Mouse (Mus musculus): ENCODE measurements around the gene Mtus2. TPM values are rescaled to one million over a fixed set of nuclear protein-coding genes. Genes with fewer than 3 reads are reported as not detected.
"Not testable (repeated sequence)": the region's sequence is repeated elsewhere in the genome, so short reads cannot be mapped to it uniquely, and the experiment has no call there.

The Mtus2 gene
- polyA plus RNA-seq, 1 experiment from 2014 or later: 11.0 TPM

DNA sequence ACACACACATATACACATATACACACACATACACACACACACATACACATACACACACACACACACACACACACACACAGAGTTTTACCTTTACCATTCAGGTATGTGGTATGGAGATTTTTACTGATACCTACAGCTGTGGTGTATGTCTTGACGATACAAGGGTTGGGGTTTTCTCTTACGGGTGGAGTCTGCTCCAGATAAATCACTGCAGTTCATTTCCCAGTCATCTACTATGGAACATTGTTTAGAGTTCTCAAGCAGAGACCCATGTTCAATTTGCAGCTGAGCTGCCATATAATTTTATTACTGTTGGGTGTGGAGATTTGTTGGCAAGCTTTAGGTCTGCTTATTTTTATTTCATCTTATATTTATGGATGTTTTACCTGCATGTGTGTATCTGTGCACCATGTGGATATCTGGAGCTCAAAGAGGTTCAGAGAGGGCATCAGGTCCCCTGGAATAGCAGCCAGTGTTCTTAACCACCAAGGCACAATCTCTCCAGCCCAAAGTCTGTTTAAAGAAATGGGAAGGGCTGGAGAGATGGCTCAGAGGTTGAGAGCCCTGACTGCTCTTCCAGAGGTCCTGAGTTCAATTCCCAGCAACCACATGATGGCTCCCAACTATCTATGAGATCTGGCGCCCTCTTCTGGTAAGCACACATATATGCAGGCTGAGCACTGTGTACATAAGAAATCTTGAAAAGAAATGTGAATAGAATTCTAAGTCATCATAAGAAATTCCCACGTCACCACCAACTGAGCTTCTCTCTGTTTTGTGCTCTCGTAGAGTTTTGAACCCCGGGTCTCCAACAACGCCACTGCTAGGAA, 28.2 kb upstream of the Mtus2 start:
- no peak overlapping the region for H3K4me2 ChIP-seq (replicated peaks)
- ATAC-seq (ENCODE audit: insufficient number of reproducible peaks, insufficient read depth, low FRiP score, low TSS enrichment): no peak
- WGBS: 78% methylated on average over 7 of the region's 7 CpGs
- no peak overlapping the region for H3K9ac ChIP-seq
- H3K9me3 ChIP-seq: no peaks in the 10 kb centered on the region
- no peaks in the 10 kb centered on the region for H3K36me3 ChIP-seq
- no peak overlapping the region for H3K4me3 ChIP-seq
- no peak overlapping the region for H3K27ac ChIP-seq
- H3K27me3 ChIP-seq: no peaks in the 10 kb centered on the region
- no peaks in the 10 kb centered on the region for H3K4me1 ChIP-seq

GRCm38 (mm10) chr5:147935096-147935495, 22.0 kb upstream of the Mtus2 start:
- Histone ChIP-seq H3K9ac (no peak overlapping the region), H3K27ac (no peak overlapping the region)
- WGBS: 86% methylated on average over 13 of the region's 13 CpGs

DNA sequence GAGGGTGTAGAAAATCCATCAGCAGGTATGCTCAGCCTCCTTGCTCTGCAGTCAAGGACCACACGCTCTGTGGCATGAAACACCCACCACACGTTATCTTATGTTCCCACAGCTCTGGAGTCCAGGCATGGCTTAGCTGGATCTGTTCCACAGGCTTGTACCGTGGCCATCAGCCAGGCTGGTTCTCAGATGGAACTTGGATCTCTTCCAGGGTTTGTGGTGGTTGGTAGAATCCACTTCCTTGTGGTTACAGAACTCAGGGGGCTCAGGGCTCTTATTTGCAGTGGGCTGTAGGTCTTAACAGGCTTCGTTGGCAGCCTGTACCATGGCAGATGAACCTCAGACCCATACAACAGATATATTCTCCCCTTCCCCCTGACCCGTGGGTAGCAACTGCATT, 17.9 kb upstream of the Mtus2 start:
- H3K9ac ChIP-seq: no peak overlapping the region
- H3K27ac ChIP-seq: no peak overlapping the region
- no peaks in the 10 kb centered on the region for H3K9me3 ChIP-seq
- WGBS: 77% methylated on average over 5 of the region's 5 CpGs
- H3K4me1 ChIP-seq: no peaks in the 10 kb centered on the region
- no peaks in the 10 kb centered on the region for H3K36me3 ChIP-seq
- no peak overlapping the region for H3K4me3 ChIP-seq
- no peak overlapping the region for H3K4me2 ChIP-seq (replicated peaks)
- ATAC-seq (ENCODE audit: insufficient number of reproducible peaks, insufficient read depth, low FRiP score, low TSS enrichment): no peak
- H3K27me3 ChIP-seq: no peaks in the 10 kb centered on the region

More at GRCm38 (mm10) chr5:147935096-147935495, 22.0 kb upstream of the Mtus2 start:
- Histone ChIP-seq H3K36me3 (no peaks in the 10 kb centered on the region), H3K4me2 (replicated peaks) (no peak overlapping the region), H3K4me3 (no peak overlapping the region), H3K4me1 (no peaks in the 10 kb centered on the region), H3K27me3 (no peaks in the 10 kb centered on the region), H3K9me3 (no peaks in the 10 kb centered on the region)
- ATAC-seq (ENCODE audit: insufficient number of reproducible peaks, insufficient read depth, low FRiP score, low TSS enrichment): no peak

GRCm38 (mm10) chr5:147945000-147945666, 12.0 kb upstream of the Mtus2 start:
- ATAC-seq (ENCODE audit: insufficient number of reproducible peaks, insufficient read depth, low FRiP score, low TSS enrichment): no peak
- H3K27ac ChIP-seq: no peak overlapping the region

DNA sequence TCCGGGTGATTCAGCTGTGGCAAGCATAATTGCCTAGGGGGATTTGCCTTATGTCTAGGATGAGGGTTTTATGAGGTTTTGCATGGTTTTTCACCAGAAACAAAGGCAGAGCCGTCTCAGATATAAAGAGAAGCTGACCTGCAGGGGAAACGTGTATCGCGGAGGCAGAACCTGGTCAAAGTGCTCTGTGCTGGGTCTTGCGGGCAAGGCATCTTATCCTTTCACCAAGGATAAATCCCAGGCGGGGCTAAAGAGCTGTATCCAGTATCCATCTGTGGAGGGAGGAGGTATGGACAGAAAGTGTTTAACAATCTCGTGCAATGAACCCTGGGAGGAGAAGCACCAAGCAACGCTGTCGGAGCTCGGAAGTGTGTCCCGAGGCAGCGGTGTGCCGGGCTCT, 7.2 kb upstream of the Mtus2 start:
- Histone ChIP-seq H3K4me2 (replicated peaks) (no peak overlapping the region), H3K27me3 (no peaks in the 10 kb centered on the region), H3K4me3 (no peak overlapping the region), H3K27ac (no peak overlapping the region), H3K9ac (no peak overlapping the region), H3K4me1 (no peaks in the 10 kb centered on the region), H3K9me3 (no peaks in the 10 kb centered on the region), H3K36me3 (no peaks in the 10 kb centered on the region)
- no peak for ATAC-seq (ENCODE audit: insufficient number of reproducible peaks, insufficient read depth, low FRiP score, low TSS enrichment)
- 73% methylated on average over 14 of the region's 14 CpGs for WGBS

More at GRCm38 (mm10) chr5:147945000-147945666, 12.0 kb upstream of the Mtus2 start:
- Histone ChIP-seq H3K4me2 (replicated peaks) (no peak overlapping the region), H3K9ac (no peak overlapping the region), H3K36me3 (no peaks in the 10 kb centered on the region), H3K4me1 (no peaks in the 10 kb centered on the region), H3K27me3 (no peaks in the 10 kb centered on the region), H3K4me3 (no peak overlapping the region), H3K9me3 (no peaks in the 10 kb centered on the region)
- 26% methylated on average over 5 of the region's 5 CpGs for WGBS

GRCm38 (mm10) chr5:147951751-147952150, 5.4 kb upstream of the Mtus2 start:
- Histone ChIP-seq H3K4me3 (no peak overlapping the region), H3K9me3 (no peaks in the 10 kb centered on the region), H3K4me1 (no peaks in the 10 kb centered on the region), H3K27ac (no peak overlapping the region), H3K4me2 (replicated peaks) (no peak overlapping the region), H3K27me3 (peaks cover 15% of the 10 kb centered on the region), H3K36me3 (no peaks in the 10 kb centered on the region), H3K9ac (no peak overlapping the region)
- WGBS: 40% methylated on average over 2 of the region's 2 CpGs
- no peak for ATAC-seq (ENCODE audit: insufficient number of reproducible peaks, insufficient read depth, low FRiP score, low TSS enrichment)

GRCm38 (mm10) chr5:147953181-147953580, 3.9 kb upstream of the Mtus2 start:
- not testable (repeated sequence) for H3K4me1 ChIP-seq; ATAC-seq (ENCODE audit: insufficient number of reproducible peaks, insufficient read depth, low FRiP score, low TSS enrichment); H3K27ac ChIP-seq; H3K4me2 ChIP-seq (replicated peaks); H3K36me3 ChIP-seq; H3K9ac ChIP-seq; H3K9me3 ChIP-seq; H3K4me3 ChIP-seq
- 83% methylated on average over 5 of the region's 5 CpGs for WGBS
- H3K27me3 ChIP-seq: peaks cover 26% of the 10 kb centered on the region

GRCm38 (mm10) chr5:147955671-147956070, 1.4 kb upstream of the Mtus2 start:
- Histone ChIP-seq H3K9ac (no peak overlapping the region), H3K36me3 (no peaks in the 10 kb centered on the region), H3K4me2 (replicated peaks) (no peak overlapping the region), H3K4me3 (no peak overlapping the region), H3K4me1 (peaks cover 8% of the 10 kb centered on the region; the same call in 1 of the 2 replicates), H3K27me3 (peaks cover 33% of the 10 kb centered on the region), H3K9me3 (no peaks in the 10 kb centered on the region), H3K27ac (no peak overlapping the region)
- 29% methylated on average over 5 of the region's 5 CpGs for WGBS
- ATAC-seq (ENCODE audit: insufficient number of reproducible peaks, insufficient read depth, low FRiP score, low TSS enrichment): no peak

DNA sequence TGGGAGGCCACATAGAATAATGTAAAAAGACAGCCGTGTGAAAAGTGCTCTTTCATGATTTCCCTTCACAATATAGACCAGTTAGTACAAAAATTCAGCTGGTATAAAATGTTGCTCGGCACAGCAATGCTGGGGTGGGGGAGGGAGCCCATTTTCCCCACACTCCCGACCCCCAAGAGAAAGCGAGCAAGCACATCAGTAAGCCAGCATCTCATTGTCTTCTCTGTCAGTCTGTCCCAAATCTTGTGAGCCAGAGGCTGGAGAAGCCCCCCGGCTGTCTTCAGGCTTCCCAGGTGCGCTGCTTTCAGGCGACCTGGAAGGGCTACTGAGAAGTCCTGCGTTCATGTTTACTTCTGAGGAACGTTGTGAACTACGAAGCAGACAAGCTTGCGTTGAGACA, 699 bp upstream of the Mtus2 start:
- peaks cover 33% of the 10 kb centered on the region for H3K27me3 ChIP-seq
- no peak overlapping the region for H3K9ac ChIP-seq
- H3K27ac ChIP-seq: no peak overlapping the region
- H3K4me1 ChIP-seq: peaks cover 8% of the 10 kb centered on the region; the same call in 1 of the 2 replicates
- no peaks in the 10 kb centered on the region for H3K36me3 ChIP-seq
- H3K9me3 ChIP-seq: no peaks in the 10 kb centered on the region
- peak overlapping the region; percentile 52; the same call in 1 of the 2 replicates for H3K4me3 ChIP-seq
- no peak for ATAC-seq (ENCODE audit: insufficient number of reproducible peaks, insufficient read depth, low FRiP score, low TSS enrichment)
- H3K4me2 ChIP-seq (replicated peaks): peak overlapping the region; percentile 95
- WGBS: 2% methylated on average over 11 of the region's 11 CpGs

- no peak for ATAC-seq (ENCODE audit: insufficient number of reproducible peaks, insufficient read depth, low FRiP score, low TSS enrichment)
- H3K4me1 ChIP-seq: peaks cover 8% of the 10 kb centered on the region; the same call in 1 of the 2 replicates
- H3K27ac ChIP-seq: no peak overlapping the region
- H3K36me3 ChIP-seq: no peaks in the 10 kb centered on the region
- peak overlapping the region; percentile 52 for H3K4me3 ChIP-seq
- peaks cover 33% of the 10 kb centered on the region for H3K27me3 ChIP-seq
- H3K4me2 ChIP-seq (replicated peaks): peak overlapping the region; percentile 95
- no peaks in the 10 kb centered on the region for H3K9me3 ChIP-seq
- peak overlapping the region; percentile 32 for H3K9ac ChIP-seq
- under 1% methylated on average over 42 of the region's 42 CpGs for WGBS
Observed at GRCm38 (mm10) chr5:147957592-147958271, 612 bp downstream of the Mtus2 start.

- Histone ChIP-seq H3K27me3 (peaks cover 33% of the 10 kb centered on the region), H3K36me3 (no peaks in the 10 kb centered on the region), H3K27ac (no peak overlapping the region), H3K9ac (no peak overlapping the region), H3K4me3 (no peak overlapping the region), H3K4me2 (replicated peaks) (no peak overlapping the region), H3K9me3 (no peaks in the 10 kb centered on the region), H3K4me1 (peaks cover 8% of the 10 kb centered on the region; the same call in 1 of the 2 replicates)
- ATAC-seq (ENCODE audit: insufficient number of reproducible peaks, insufficient read depth, low FRiP score, low TSS enrichment): no peak
- 49% methylated on average over 13 of the region's 13 CpGs for WGBS
Observed at GRCm38 (mm10) chr5:147958552-147958951, 1.4 kb downstream of the Mtus2 start.

Data from embryonic facial prominence, embryonic 12.5 days (tissue).